Mouse (Mus musculus) midbrain, postnatal 0 days (tissue): ENCODE measurements around the gene Hsd3b7. TPM values are rescaled to one million over a fixed set of nuclear protein-coding genes. Genes with fewer than 3 reads are reported as not detected.

ENCODE experiments used
- ATAC-seq: fragments of 200-750 bp; cut with Nextera tagmentation; 2 replicates; pipeline ENCODE4 v1.8.0; 2017; ENCODE audit warnings: moderate number of reproducible peaks, mild to moderate bottlenecking, moderate TSS enrichment, moderate library complexity; ENCODE audit not compliant: low FRiP score
- DNase-seq: peaks from one replicate; pipeline ENCODE4 v3.0.0-alpha.2; 2015; ENCODE audit warnings: low spot score
- H3K27ac ChIP-seq: fragments of 300-500 bp; sonication (generic); 2 replicates; pipeline ENCODE4 v1.5.1; 2014; ENCODE audit warnings: low read depth, mild to moderate bottlenecking, low read length, mixed read lengths
- H3K27me3 ChIP-seq: fragments of 300-500 bp; sonication (generic); 2 replicates; pipeline ENCODE4 v1.6.1; 2014; ENCODE audit warnings: low read length, control low read depth, mixed read lengths; ENCODE audit not compliant: insufficient read depth
- H3K36me3 ChIP-seq: fragments of 300-500 bp; sonication (generic); 2 replicates; pipeline ENCODE4 v1.6.1; 2014; ENCODE audit warnings: low read length, control low read depth, mixed read lengths; ENCODE audit not compliant: insufficient read depth
- H3K4me1 ChIP-seq: fragments of 300-500 bp; sonication (generic); 2 replicates; pipeline ENCODE4 v1.6.1; 2014; ENCODE audit warnings: mild to moderate bottlenecking, control low read depth, antibody characterized with exemption, low read length, mixed read lengths; ENCODE audit not compliant: insufficient read depth
- H3K4me2 ChIP-seq: fragments of 300-500 bp; sonication (generic); 2 replicates; pipeline ENCODE4 v1.6.1; 2014; ENCODE audit warnings: low read depth, mild to moderate bottlenecking, low read length, mixed read lengths; ENCODE audit not compliant: poor library complexity, severe bottlenecking
- H3K4me3 ChIP-seq: fragments of 300-500 bp; sonication (generic); 2 replicates; pipeline ENCODE4 v1.5.1; 2014; ENCODE audit warnings: low read depth, mild to moderate bottlenecking, low read length, moderate library complexity
- H3K9ac ChIP-seq: fragments of 300-500 bp; sonication (generic); replicated peaks from 2 replicates; pipeline ENCODE4 v1.6.1; 2014; ENCODE audit warnings: mild to moderate bottlenecking, low read length, moderate library complexity, mixed read lengths; ENCODE audit not compliant: poor library complexity, severe bottlenecking
- H3K9me3 ChIP-seq: fragments of 300-500 bp; sonication (generic); 2 replicates; pipeline ENCODE4 v1.6.1; 2016; ENCODE audit warnings: low read length, control low read depth
- CTCF ChIP-seq: IDR thresholded peaks from 2 replicates; pipeline ENCODE4 v1.5.1; 2016; ENCODE audit warnings: antibody characterized with exemption, mild to moderate bottlenecking
- WGBS: fragments of 180-500 bp; shearing (Covaris S2); extraction: QIAGEN DNeasy Blood & Tissue Kit; methylation state at CpG from one replicate; pipeline ENCODE4 v1.1.7; 2014; 5-methylcytosine and 5-hydroxymethylcytosine counted together
- polyA plus RNA-seq: library from polyadenylated mRNA; unstranded; fragments of >200 nt; fragmentation: Nextera tagmentation; extraction: Ambion mirVana; gene quantifications from 2 replicates; pipeline ENCODE4 v1.2.1, GENCODE M21; 2015
- total RNA-seq: library from RNA; depleted of rRNA; stranded (reverse); fragments of >200 nt; gene quantifications from 2 replicates; pipeline ENCODE4 v1.2.3, GENCODE M21; 2014; rRNA removed

Gene Hsd3b7
- total and polyA plus RNA-seq, 2 experiments from 2014 or later: 8.6 to 12.8 TPM

DNA sequence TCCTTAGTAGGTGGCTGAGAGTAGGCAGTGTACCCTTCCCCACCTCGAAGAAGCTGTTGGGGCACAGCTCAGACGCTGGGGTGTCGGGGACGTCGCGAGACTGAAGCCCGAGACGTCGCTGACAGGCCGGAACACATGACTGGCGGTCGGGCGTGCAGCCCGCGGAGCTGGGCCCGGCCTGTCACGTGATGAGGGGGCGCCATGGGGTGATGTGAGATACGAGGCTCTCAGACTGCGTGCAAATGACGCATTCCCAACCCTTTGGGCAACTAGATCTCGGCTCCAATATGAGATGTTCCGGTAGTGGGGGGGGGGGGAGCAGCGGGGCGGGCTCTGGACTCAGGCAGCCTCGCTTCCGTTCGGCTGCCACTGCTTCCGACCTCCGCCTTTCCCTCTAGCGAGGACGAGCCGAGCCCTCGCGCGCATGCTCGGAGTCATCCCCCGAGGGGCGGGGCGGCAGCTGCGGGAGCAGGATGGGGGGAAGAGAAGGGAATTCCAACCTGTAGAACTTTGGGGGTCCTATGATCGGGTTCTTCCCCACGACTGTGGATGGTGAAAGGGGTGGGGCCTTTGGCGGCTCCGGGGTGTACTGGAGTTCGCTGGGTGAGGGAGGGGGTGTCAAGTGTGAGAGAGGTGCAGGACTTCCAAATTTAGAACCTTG lies 41.1 kb downstream of the Hsd3b7 start:
- H3K4me2 ChIP-seq: peak overlapping the region; percentile 95
- H3K9ac ChIP-seq: peak overlapping the region; percentile 68
- no peaks in the 10 kb centered on the region for H3K4me1 ChIP-seq
- DNase-seq (peak; percentile 98), ATAC-seq (peak; percentile 96)
- TF ChIP-seq CTCF: no peak
- no peaks in the 10 kb centered on the region for H3K9me3 ChIP-seq
- no peaks in the 10 kb centered on the region for H3K27me3 ChIP-seq
- peaks cover 9% of the 10 kb centered on the region; the same call in 1 of the 2 replicates for H3K36me3 ChIP-seq
- H3K27ac ChIP-seq: peak overlapping the region; percentile 85
- H3K4me3 ChIP-seq: peak overlapping the region; percentile 74
- WGBS: under 1% methylated on average over 43 of the region's 46 CpGs

DNA sequence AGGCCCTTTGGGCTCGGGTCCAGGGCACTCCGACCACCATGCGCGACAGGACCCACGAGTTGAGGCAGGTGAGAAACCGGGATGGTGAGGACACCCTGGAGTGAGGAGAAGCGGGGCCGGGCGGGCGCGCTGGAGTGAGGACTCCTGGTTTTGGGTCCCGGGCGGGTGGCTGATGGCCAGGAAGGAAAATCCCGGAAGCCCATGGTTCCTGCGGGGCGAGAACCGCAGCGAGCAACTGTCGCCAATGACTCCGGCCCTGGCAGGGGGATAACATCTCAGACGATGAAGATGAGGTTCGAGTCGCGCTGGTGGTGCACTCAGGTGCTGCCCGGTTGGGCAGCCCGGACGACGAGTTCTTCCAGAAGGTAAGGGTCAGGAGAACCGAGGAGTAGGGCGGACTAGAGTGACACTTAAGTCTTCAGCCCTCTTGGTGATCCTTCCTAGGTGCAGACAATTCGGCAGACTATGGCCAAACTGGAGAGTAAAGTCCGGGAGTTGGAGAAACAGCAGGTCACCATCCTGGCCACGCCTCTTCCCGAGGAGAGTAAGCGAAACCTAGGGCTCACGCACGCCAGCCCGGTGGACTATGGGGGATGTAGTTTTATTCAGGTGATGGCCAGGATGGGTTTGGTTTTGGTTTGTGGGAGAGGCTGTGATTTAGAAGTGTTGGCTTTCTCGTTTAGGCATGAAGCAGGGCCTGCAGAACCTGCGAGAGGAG lies 41.8 kb downstream of the Hsd3b7 start:
- no peak for TF ChIP-seq CTCF
- peaks cover 14% of the 10 kb centered on the region; the same call in 1 of the 2 replicates for H3K36me3 ChIP-seq
- DNase-seq: peak; percentile 76
- peak overlapping the region; percentile 85 for H3K27ac ChIP-seq
- H3K4me3 ChIP-seq: peak overlapping the region; percentile 74
- no peaks in the 10 kb centered on the region for H3K9me3 ChIP-seq
- peak overlapping the region; percentile 95 for H3K4me2 ChIP-seq
- H3K9ac ChIP-seq: peak overlapping the region; percentile 56
- ATAC-seq: peak; percentile 41
- no peaks in the 10 kb centered on the region for H3K4me1 ChIP-seq
- H3K27me3 ChIP-seq: no peaks in the 10 kb centered on the region
- under 1% methylated on average over 40 of the region's 40 CpGs for WGBS

DNA sequence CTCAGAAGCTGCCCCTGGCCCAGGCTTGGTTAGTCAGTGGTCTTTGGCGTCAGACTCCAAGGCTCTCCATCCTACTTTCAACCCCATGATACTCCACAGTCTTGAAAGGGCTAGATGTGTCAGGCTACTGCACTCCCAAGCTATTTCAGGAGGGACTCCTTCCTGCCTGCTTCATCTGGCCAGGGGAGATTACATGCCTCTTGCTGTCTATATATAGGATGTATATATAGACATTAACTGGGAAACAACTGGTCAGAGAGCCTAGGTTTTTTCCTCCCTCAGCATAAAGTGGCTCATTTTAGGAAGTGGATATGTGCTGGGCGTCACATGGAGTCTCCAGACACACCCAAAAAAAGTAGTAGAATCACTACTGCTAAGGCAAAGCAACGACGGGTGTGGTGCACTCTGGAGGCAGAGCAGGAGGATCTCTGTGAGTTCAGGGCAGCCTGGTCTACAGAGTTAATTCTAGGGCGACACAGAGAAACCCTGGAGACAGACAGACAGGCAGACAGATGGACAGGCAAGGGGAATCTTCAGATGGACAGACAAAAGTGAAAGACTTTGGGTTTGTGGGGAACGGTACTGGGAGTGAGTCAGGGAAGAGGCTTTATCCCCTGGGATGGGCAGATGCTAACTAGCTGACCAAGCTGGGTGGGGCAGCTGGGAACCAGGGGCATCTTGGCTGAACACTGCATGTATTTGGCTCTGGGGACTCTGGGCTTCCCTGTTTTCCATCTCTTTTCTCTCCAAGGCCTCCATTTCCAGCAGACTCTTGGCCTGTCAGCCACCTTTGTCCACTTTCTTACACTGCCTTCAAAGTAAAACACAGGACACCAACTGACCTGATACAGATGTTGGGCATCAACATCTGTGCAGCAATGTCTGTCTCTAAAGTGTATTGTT lies 49.8 kb downstream of the Hsd3b7 start:
- no peak overlapping the region for H3K4me2 ChIP-seq
- H3K9me3 ChIP-seq: no peaks in the 10 kb centered on the region
- no peaks in the 10 kb centered on the region for H3K27me3 ChIP-seq
- no peak for TF ChIP-seq CTCF
- ATAC-seq (no peak), DNase-seq (no peak)
- WGBS: 69% methylated on average over 6 of the region's 6 CpGs
- H3K27ac ChIP-seq: no peak overlapping the region
- no peak overlapping the region for H3K9ac ChIP-seq
- no peak overlapping the region for H3K4me3 ChIP-seq
- no peaks in the 10 kb centered on the region for H3K4me1 ChIP-seq
- peaks cover 13% of the 10 kb centered on the region for H3K36me3 ChIP-seq

DNA sequence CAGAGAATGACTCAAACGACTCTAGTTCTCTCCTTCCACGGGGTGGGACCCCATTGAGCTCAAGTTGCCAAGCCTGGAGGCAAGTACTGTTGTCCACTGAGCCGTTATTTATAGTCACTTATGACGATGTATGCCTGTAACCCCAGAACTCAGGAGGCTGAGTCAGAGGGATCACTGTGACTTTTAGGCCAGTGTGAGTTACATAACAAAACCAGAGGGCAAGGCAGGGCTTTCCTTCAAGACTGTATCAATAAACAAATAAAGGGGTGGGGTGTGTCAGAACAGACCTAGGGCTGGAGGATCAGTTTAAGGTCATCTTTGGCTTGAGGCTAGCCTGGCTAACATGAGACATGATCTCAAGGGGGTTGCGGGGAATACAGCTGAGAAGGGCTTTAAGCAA lies 50.5 kb downstream of the Hsd3b7 start:
- Histone ChIP-seq H3K27me3 (no peaks in the 10 kb centered on the region), H3K4me2 (no peak overlapping the region), H3K9me3 (no peaks in the 10 kb centered on the region), H3K4me1 (no peaks in the 10 kb centered on the region), H3K27ac (no peak overlapping the region), H3K4me3 (no peak overlapping the region), H3K36me3 (peaks cover 13% of the 10 kb centered on the region), H3K9ac (no peak overlapping the region)
- WGBS: 72% methylated on average over 5 of the region's 5 CpGs
- no peak for ATAC-seq
- no peak for DNase-seq
- no peak for TF ChIP-seq CTCF

Other genes with a start within 250 kb of the Hsd3b7 start
- gene Tmem265, start 239.2 kb upstream of the Hsd3b7 start, total RNA-seq: 1.9 and 2.7 TPM in 2 replicates
- 8.7 and 9.7 TPM in 2 replicates for gene Tmem265, start 239.2 kb upstream of the Hsd3b7 start, polyA plus RNA-seq
- gene Phkg2, start 227.3 kb upstream of the Hsd3b7 start, total RNA-seq: 54.0 and 60.9 TPM in 2 replicates
- gene Phkg2, start 227.3 kb upstream of the Hsd3b7 start, polyA plus RNA-seq: 62.5 and 64.7 TPM in 2 replicates
- gene Ccdc189, start 212.0 kb upstream of the Hsd3b7 start, total RNA-seq: 6.7 and 8.1 TPM in 2 replicates
- 11.8 and 13.5 TPM in 2 replicates for gene Ccdc189, start 212.0 kb upstream of the Hsd3b7 start, polyA plus RNA-seq
- 34.5 and 42.9 TPM in 2 replicates for gene Rnf40, start 211.8 kb upstream of the Hsd3b7 start, total RNA-seq
- 38.1 and 40.9 TPM in 2 replicates for gene Rnf40, start 211.8 kb upstream of the Hsd3b7 start, polyA plus RNA-seq
- 36.1 and 42.6 TPM in 2 replicates for gene Zfp629, start 184.8 kb upstream of the Hsd3b7 start, total RNA-seq
- 15.1 and 15.5 TPM in 2 replicates for gene Zfp629, start 184.8 kb upstream of the Hsd3b7 start, polyA plus RNA-seq
- 115 and 131 TPM in 2 replicates for gene Bcl7c, start 91.7 kb upstream of the Hsd3b7 start, total RNA-seq
- 41.3 and 49.2 TPM in 2 replicates for gene Bcl7c, start 91.7 kb upstream of the Hsd3b7 start, polyA plus RNA-seq
- gene Ctf1, start 87.9 kb upstream of the Hsd3b7 start, total RNA-seq: 5.5 and 5.6 TPM in 2 replicates
- 3.2 and 3.8 TPM in 2 replicates for gene Ctf1, start 87.9 kb upstream of the Hsd3b7 start, polyA plus RNA-seq
- not detected in 2 replicates for gene Ctf2, start 68.4 kb upstream of the Hsd3b7 start, total RNA-seq
- not detected in 2 replicates for gene Ctf2, start 68.4 kb upstream of the Hsd3b7 start, polyA plus RNA-seq
- gene Fbxl19, start 56.1 kb upstream of the Hsd3b7 start, total RNA-seq: 207 and 221 TPM in 2 replicates
- gene Fbxl19, start 56.1 kb upstream of the Hsd3b7 start, polyA plus RNA-seq: 5.9 and 8.3 TPM in 2 replicates
- gene Orai3, start 30.8 kb upstream of the Hsd3b7 start, total RNA-seq: 14.8 and 17.6 TPM in 2 replicates
- gene Orai3, start 30.8 kb upstream of the Hsd3b7 start, polyA plus RNA-seq: 9.9 and 10.0 TPM in 2 replicates
- 18.0 and 19.8 TPM in 2 replicates for gene Setd1a, start 23.9 kb upstream of the Hsd3b7 start, total RNA-seq
- gene Setd1a, start 23.9 kb upstream of the Hsd3b7 start, polyA plus RNA-seq: 12.7 and 16.4 TPM in 2 replicates
- gene Gm49388, start 15.0 kb upstream of the Hsd3b7 start, total RNA-seq: not detected in 2 replicates
- gene Gm49388, start 15.0 kb upstream of the Hsd3b7 start, polyA plus RNA-seq: not detected in 2 replicates
- gene Stx4a, start 23.7 kb downstream of the Hsd3b7 start, total RNA-seq: 6.7 and 7.1 TPM in 2 replicates
- gene Stx4a, start 23.7 kb downstream of the Hsd3b7 start, polyA plus RNA-seq: 20.0 and 20.7 TPM in 2 replicates
- gene Stx1b, start 23.9 kb downstream of the Hsd3b7 start, total RNA-seq: 83.6 and 88.9 TPM in 2 replicates
- gene Stx1b, start 23.9 kb downstream of the Hsd3b7 start, polyA plus RNA-seq: 83.9 and 87.1 TPM in 2 replicates
- gene Zfp646, start 75.6 kb downstream of the Hsd3b7 start, total RNA-seq: 32.3 and 33.8 TPM in 2 replicates
- gene Zfp646, start 75.6 kb downstream of the Hsd3b7 start, polyA plus RNA-seq: 3.8 and 4.2 TPM in 2 replicates
- gene Zfp668, start 76.2 kb downstream of the Hsd3b7 start, total RNA-seq: 27.8 and 31.0 TPM in 2 replicates
- gene Zfp668, start 76.2 kb downstream of the Hsd3b7 start, polyA plus RNA-seq: 26.0 and 29.7 TPM in 2 replicates
- 0.55 and 1.0 TPM in 2 replicates for gene Prss53, start 90.4 kb downstream of the Hsd3b7 start, total RNA-seq
- gene Prss53, start 90.4 kb downstream of the Hsd3b7 start, polyA plus RNA-seq: 0.77 and 0.82 TPM in 2 replicates
- gene Gm21974, start 94.8 kb downstream of the Hsd3b7 start, total RNA-seq: 0.16 TPM in 1 of 2 replicates, not detected in the other
- gene Gm21974, start 94.8 kb downstream of the Hsd3b7 start, polyA plus RNA-seq: not detected in 2 replicates
- gene Vkorc1, start 95.0 kb downstream of the Hsd3b7 start, total RNA-seq: 22.7 and 30.3 TPM in 2 replicates
- 61.2 and 62.8 TPM in 2 replicates for gene Vkorc1, start 95.0 kb downstream of the Hsd3b7 start, polyA plus RNA-seq
- 47.8 and 77.7 TPM in 2 replicates for gene Bckdk, start 103.5 kb downstream of the Hsd3b7 start, total RNA-seq
- 52.7 and 63.7 TPM in 2 replicates for gene Bckdk, start 103.5 kb downstream of the Hsd3b7 start, polyA plus RNA-seq
- gene Kat8, start 111.9 kb downstream of the Hsd3b7 start, total RNA-seq: 28.1 and 33.7 TPM in 2 replicates
- 34.8 TPM in 2 replicates for gene Kat8, start 111.9 kb downstream of the Hsd3b7 start, polyA plus RNA-seq
- 0.90 and 2.7 TPM in 2 replicates for gene Prss8, start 129.5 kb downstream of the Hsd3b7 start, total RNA-seq
- 0.37 and 0.69 TPM in 2 replicates for gene Prss8, start 129.5 kb downstream of the Hsd3b7 start, polyA plus RNA-seq
- gene Prss36, start 146.1 kb downstream of the Hsd3b7 start, total RNA-seq: 6.1 and 20.1 TPM in 2 replicates
- gene Prss36, start 146.1 kb downstream of the Hsd3b7 start, polyA plus RNA-seq: 13.3 and 15.5 TPM in 2 replicates
- 29.3 and 41.9 TPM in 2 replicates for gene Fus, start 166.9 kb downstream of the Hsd3b7 start, total RNA-seq
- gene Fus, start 166.9 kb downstream of the Hsd3b7 start, polyA plus RNA-seq: 207 and 244 TPM in 2 replicates
- 4.3 and 6.6 TPM in 2 replicates for gene Pycard, start 193.3 kb downstream of the Hsd3b7 start, total RNA-seq
- 7.8 and 10.8 TPM in 2 replicates for gene Pycard, start 193.3 kb downstream of the Hsd3b7 start, polyA plus RNA-seq
- gene Trim72, start 203.3 kb downstream of the Hsd3b7 start, total RNA-seq: 0.19 and 0.77 TPM in 2 replicates
- gene Trim72, start 203.3 kb downstream of the Hsd3b7 start, polyA plus RNA-seq: not detected in 2 replicates